Mouse (Mus musculus) cortical plate, adult 2 months (tissue): ENCODE results near the gene Phc2.

ENCODE experiments used
- CTCF ChIP-seq: fragments of 200-500 bp; IDR thresholded peaks from 2 replicates; pipeline ENCODE4 v1.5.1; 2011; ENCODE audit warnings: mild to moderate bottlenecking, control low read depth, low read length; ENCODE audit not compliant: insufficient read depth; ENCODE audit errors: extremely low read depth
- POLR2A ChIP-seq: fragments of 200-500 bp; IDR thresholded peaks from 2 replicates; pipeline ENCODE4 v1.6.1; 2011; ENCODE audit warnings: mild to moderate bottlenecking, low read length, control low read depth; ENCODE audit not compliant: insufficient read depth; ENCODE audit errors: extremely low read depth

DNA sequence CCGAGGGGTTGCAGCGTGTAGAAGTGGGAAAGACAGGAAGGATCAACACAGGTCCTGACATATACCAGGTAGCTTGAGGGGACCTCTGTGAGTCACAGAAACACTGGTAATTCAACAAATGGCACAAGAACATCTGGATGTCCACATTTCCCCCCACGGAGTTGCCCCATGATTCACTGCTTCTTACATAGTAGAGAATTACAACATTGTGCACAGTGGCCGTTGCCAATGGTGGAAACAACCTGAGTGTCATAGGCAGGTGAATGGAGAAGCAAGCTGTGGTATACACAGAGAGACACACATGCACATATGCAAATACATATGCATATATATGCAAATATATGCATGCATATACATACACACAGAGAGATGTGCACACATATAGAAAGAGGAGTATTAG is 45.4 kb downstream of the Phc2 start:
- TF ChIP-seq POLR2A (no peak), CTCF (no peak)
